Mouse (Mus musculus): ENCODE data around the gene Smarcal1. TPM values are rescaled to one million over a fixed set of nuclear protein-coding genes. Genes with fewer than 3 reads are reported as not detected.

Gene Smarcal1
- total RNA-seq (2021) = 10 to 100 TPM; 51.9 to 54.1 TPM
- long read RNA-seq, experiment 1, transcript Smarcal1-201 (17 exons, 3,059 nt) = major isoform, 12 of 27 reads
- long read RNA-seq, experiment 1, partial matches to known transcripts = 5 of 27 reads
- long read RNA-seq, experiment 1, other reads (novel, unspliced or antisense) = 9 of 27 reads
- long read RNA-seq, experiment 2, transcript Smarcal1-201 (17 exons, 3,059 nt) = major isoform, 14 of 31 reads
- long read RNA-seq, experiment 2, partial matches to known transcripts = 9 of 31 reads
- long read RNA-seq, experiment 2, other reads (novel, unspliced or antisense) = 8 of 31 reads

DNA sequence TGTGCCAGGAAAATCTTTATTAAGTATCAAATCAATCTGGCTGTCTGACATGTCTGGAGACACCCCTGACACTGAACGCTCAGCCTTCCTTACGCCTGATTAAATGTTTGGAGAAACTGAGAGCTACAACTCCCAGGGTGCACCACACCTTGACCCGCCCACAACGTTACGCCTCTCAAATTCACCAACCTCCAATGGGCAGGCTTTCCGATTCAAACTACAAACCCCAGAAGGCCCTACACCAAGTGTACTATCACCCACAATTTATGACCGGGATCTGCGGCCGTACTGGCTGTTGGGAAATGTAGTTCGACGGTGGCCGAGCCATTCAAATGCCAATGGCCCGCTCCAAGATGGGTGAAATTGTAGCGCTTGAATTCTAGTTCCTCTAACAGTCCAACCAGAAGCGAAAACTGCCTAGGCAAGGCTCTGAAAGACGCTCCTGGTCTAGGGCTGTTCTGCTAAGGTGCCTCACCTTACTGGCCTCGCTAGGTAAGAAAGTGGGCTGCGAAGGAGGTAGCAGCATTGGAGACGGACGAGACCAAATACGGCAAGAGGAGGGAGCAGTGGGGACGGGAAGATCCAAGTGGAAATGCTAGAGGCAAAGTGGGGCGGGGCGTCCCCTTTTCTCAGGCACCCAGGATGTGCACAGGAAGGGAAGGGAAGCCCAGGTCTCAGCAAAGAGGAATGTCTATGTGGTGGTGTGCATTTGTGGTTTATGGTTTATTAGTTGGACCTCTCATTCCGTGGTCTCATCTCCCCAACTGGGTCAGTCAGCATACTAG is at the start of gene Smarcal1:
Smarcal1 (plus strand) TSS at position 305 of the 785 bp plus-strand sequence.
- peak; percentile 96 to 99 for DNase-seq (ENCODE audit: low spot score in 2 of 2)

GRCm38 (mm10) chr1:72533439-72533838 is 49.6 kb upstream of the Smarcal1 start:
- intact Hi-C loops (cut with DNase I) = loop anchor here (5.0 kb wide), 1 partner anchor 66 kb away; no protein-coding TSS in a partner anchor

More for the DNA sequence above, at the start of gene Smarcal1:
- intact Hi-C loops (cut with DNase I) = loop anchor here (5.0 kb wide), 1 partner anchor 276 kb away; the partner anchor contains the start of gene Xrcc5

GRCm38 (mm10) chr1:72535725-72536571 is 47.1 kb upstream of the Smarcal1 start:
- DNase-seq (ENCODE audit: low spot score in 2 of 2) = peak; percentile 30 to 48

More at GRCm38 (mm10) chr1:72533439-72533838, 49.6 kb upstream of the Smarcal1 start:
- no peak for DNase-seq (ENCODE audit: low spot score in 2 of 2)

GRCm38 (mm10) chr1:72536611-72537351 is 46.3 kb upstream of the Smarcal1 start, which contains the start of gene March4:
Gene March4, minus strand, starts transcription at chr1:72536930.
- DNase-seq (ENCODE audit: low spot score in 2 of 2) = peak; percentile 76 to 78
- intact Hi-C loops (cut with DNase I) = loop anchor here (5.0 kb wide), 3 partner anchors 41 to 229 kb away; partner anchors contain the start of gene Xrcc5

More at GRCm38 (mm10) chr1:72535725-72536571, 47.1 kb upstream of the Smarcal1 start:
- intact Hi-C loops (cut with DNase I) = loop anchor here (5.0 kb wide), 3 partner anchors 41 to 229 kb away; partner anchors contain the start of gene Xrcc5

DNA sequence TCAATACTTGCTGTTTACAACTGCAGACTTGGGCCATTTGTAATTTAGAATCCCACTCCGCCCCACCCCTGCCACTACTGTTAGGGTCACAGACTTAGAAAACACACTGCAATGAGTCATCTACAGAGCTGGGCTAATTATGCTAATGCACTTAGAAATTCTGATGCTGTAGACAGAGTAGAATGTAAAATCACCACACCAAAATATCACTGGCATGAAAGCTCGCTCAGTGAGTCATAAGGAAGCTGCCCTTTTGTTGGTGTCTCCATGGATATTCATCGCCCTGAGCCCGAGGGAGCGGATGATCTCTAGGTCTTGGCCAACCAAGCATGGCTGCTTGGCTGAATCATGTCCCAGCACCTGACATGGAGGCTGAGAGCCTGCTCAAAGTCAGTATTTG is 44.8 kb upstream of the Smarcal1 start:
- intact Hi-C loops (cut with DNase I) = loop anchor here (5.0 kb wide), 3 partner anchors 39 to 231 kb away; partner anchors contain the start of gene Xrcc5
- peak in 1 of 2 experiments; percentile 30 for DNase-seq (ENCODE audit: low spot score in 2 of 2)

DNA sequence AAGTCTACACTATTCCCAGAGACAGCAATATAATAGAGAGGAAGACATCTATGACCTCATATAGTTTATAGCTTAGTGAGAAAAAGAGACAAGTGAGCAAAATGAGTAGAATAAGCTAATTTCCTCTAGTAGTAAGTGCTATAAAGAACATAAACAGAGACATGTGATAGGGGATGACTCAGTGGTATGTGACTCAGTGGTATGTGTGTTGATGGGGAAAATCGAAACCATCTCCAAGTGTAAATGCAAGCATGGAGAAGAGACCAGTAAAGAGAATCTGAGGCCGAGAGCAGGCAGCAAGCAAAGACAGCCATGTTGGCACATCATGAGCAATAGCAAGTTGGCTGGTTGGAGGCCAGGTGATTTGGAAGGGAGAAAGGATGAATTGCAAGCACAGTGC is 32.7 kb upstream of the Smarcal1 start:
- DNase-seq (ENCODE audit: low spot score in 2 of 2) = no peak
- intact Hi-C loops (cut with DNase I) = no loop called here

DNA sequence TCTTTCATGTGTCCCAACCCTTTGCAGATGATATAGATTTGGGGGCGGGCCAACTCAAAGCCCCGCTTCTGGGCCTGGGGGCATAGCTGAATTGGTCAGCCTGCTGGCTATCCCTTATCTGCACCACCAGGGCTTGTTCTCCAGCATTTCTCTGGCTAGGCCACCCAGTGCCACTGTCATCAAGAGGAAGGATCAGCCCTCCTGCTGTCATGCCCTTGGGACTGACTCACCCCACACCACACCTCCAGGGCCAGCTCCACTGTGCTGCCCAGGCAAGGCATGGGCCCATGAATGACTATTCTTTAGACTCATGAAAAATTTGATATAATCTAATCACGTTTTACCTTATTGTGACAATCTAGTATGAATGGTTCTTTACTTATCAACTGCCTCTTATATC is 26.6 kb upstream of the Smarcal1 start:
- no peak for DNase-seq (ENCODE audit: low spot score in 2 of 2)
- intact Hi-C loops (cut with DNase I) = no loop called here

DNA sequence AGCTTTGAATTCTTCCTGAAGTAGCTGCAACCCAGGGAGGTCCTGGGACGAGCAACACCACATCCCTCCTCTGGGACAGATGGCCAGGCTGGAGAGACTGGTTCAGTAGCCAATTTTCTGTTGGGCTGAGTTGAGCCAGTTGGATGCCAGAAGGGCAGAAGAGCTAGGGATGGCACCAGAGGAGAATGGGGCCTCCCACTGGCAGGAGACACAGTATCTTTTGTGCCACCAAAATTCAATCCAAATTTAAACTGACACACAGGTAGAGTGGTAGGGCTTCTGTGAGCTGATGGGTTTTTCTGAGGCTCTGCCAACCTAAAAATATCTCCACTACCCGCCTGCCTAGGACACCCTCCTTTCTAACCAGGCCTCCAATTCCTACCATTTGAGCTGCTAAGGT is 24.4 kb upstream of the Smarcal1 start:
- no peak for DNase-seq (ENCODE audit: low spot score in 2 of 2)
- intact Hi-C loops (cut with DNase I) = no loop called here

DNA sequence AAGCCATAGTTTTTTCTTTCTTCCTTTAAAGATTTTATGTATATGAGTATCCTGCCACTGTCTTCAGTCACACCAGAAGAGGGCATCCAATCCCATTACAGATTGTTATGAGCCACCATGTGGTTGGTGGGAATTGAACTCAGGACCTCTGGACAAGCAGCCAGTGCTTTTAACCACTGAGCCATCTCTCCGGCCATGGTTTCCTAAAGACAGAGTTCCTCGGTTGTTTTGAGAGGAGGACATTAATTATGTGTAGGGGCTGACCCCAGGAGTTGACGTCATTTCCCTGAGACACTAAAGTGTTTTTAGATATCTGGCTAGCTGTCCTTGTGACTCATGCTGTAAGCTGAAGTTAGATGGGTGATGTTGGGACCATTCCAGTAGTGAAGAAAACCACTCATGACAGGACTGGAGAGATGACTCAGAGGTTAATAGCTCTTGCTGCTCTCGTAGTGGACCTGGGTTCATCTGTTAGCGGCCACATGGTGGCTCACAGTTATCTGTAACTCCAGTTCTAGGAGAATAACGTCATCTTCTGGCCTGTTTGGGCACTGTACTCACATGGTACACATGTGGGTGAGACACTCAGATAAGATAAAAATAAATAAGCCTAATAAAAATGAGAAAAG is 18.6 kb upstream of the Smarcal1 start:
- intact Hi-C loops (cut with DNase I) = no loop called here

GRCm38 (mm10) chr1:72567056-72567455 is 16.0 kb upstream of the Smarcal1 start:
- DNase-seq (ENCODE audit: low spot score in 2 of 2) = no peak
- intact Hi-C loops (cut with DNase I) = no loop called here

More for the DNA sequence above, 18.6 kb upstream of the Smarcal1 start:
- DNase-seq (ENCODE audit: low spot score in 2 of 2) = no peak

DNA sequence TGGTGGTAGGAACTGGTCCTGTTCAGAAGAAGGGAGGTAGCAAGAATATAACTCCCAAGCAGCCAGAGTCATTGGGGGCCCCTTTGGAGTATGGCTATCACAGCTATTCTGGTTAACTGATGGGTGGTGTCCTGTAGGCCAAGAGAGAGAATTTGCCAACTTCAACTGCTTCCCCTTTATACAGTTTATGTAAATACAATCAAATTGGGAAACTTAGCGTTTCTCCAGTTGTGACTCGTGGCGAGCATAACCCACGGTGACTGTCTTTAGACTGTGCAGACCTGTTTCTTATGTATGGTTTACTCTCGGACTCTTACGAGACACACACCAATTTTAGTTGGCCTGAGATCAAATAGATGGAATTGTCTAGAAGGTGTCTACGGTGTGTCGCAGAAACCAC is 14.3 kb upstream of the Smarcal1 start:
- intact Hi-C loops (cut with DNase I) = no loop called here
- DNase-seq (ENCODE audit: low spot score in 2 of 2) = no peak

- DNase-seq (ENCODE audit: low spot score in 2 of 2) = no peak
- intact Hi-C loops (cut with DNase I) = no loop called here
Measured at GRCm38 (mm10) chr1:72574047-72574446, 9.0 kb upstream of the Smarcal1 start.

GRCm38 (mm10) chr1:72574608-72575007 is 8.4 kb upstream of the Smarcal1 start:
- intact Hi-C loops (cut with DNase I) = loop anchor here (5.0 kb wide), 1 partner anchor 37 kb away; the partner anchor contains the start of gene March4
- DNase-seq (ENCODE audit: low spot score in 2 of 2) = no peak

DNA sequence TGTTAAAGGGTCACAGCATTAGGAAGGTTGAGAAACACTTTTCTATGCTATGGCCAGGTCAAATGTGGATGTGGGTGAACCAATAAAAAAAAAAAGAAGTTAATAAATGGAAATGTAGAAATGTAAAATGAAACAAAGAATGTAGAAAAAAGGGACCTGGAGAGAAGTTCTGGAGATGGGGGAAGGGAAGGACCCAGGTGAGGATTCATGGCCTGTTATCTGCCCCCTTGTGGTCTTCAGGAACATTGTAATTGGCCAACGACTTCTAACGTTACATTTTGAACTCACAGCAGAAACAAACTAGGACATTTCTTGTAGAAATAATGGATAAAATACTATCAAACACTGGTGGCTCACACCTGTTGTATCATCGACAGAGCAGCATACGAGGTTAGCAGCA is 7.9 kb upstream of the Smarcal1 start:
- intact Hi-C loops (cut with DNase I) = loop anchor here (5.0 kb wide), 1 partner anchor 38 kb away; the partner anchor contains the start of gene March4
- no peak for DNase-seq (ENCODE audit: low spot score in 2 of 2)

DNA sequence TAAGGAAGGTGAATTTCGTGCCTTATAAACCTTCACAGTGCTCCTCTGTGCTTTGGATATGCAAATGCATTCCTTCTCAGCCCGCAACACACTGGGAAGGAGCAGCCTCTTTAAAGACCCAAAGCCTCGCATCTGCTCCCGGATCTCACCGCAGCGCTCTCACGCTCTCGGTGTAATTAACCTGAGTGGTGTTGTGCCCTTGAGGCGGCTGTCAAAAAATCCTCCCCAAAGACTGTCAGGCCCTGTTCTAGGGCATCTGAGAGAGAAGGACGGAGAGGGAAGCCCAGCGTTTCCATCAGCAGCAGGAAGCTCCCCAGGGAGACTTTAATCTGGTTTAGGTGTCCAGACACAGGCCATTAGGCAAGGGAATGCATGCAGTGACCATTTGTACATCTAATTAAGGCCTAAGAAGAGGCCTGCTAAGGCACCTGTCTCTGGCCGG is 5.5 kb upstream of the Smarcal1 start:
- intact Hi-C loops (cut with DNase I) = loop anchor here (5.0 kb wide), 1 partner anchor 40 kb away; the partner anchor contains the start of gene March4
- no peak for DNase-seq (ENCODE audit: low spot score in 2 of 2)

DNA sequence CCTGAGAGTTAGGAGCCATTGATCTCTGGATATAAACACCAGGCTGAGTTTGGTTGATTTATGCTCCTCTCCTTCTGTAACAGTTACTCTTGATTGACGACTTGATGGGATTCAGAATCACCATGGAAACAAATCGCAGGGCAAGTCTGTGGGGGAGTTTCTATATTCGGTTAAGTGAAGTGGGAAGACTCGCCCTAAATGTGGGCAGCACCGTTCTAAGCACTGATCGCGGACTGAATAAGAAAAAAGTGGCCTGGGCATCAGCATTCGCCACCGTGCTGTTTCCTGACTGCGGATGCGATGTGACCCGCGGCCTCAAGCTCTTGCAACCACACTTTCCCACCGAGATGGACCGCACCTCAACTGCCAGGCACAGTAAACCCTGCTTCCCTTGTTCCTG is 4.7 kb upstream of the Smarcal1 start:
- DNase-seq (ENCODE audit: low spot score in 2 of 2) = peak; percentile 42 to 50
- intact Hi-C loops (cut with DNase I) = loop anchor here (5.0 kb wide), 1 partner anchor 41 kb away; the partner anchor contains the start of gene March4

- intact Hi-C loops (cut with DNase I) = loop anchor here (5.0 kb wide), 1 partner anchor 42 kb away; the partner anchor contains the start of gene March4
- DNase-seq (ENCODE audit: low spot score in 2 of 2) = peak in 1 of 2 experiments; percentile 55
Measured at GRCm38 (mm10) chr1:72578806-72579205, 4.2 kb upstream of the Smarcal1 start.
